Mouse (Mus musculus): ENCODE results near the gene Rexo1. TPM values are rescaled to one million over a fixed set of nuclear protein-coding genes. Genes with fewer than 3 reads are reported as not detected.

Gene Rexo1
- polyA plus RNA-seq, 1 experiment from 2014 or later = 23.6 TPM

GRCm38 (mm10) chr10:80513739-80514138, 47.6 kb downstream of the Rexo1 start:
- Histone ChIP-seq H3K27ac (no peak overlapping the region), H3K9me3 (no peaks in the 10 kb centered on the region), H3K4me3 (replicated peaks) (no peak overlapping the region), H3K36me3 (no peaks in the 10 kb centered on the region), H3K4me2 (replicated peaks) (0 out of 2 replicates have a peak overlapping the region, but pooled peaks have one; percentile 18), H3K4me1 (replicated peaks) (0 out of 2 replicates have a peak, but pooled peaks cover 4% of the 10 kb centered on the region), H3K9ac (no peak overlapping the region), H3K27me3 (replicated peaks) (peaks cover 40% of the 10 kb centered on the region)
- ATAC-seq = no peak
- 13% methylated on average over 19 of the region's 19 CpGs for WGBS

- no peak overlapping the region for H3K9ac ChIP-seq
- no peak overlapping the region for H3K4me3 ChIP-seq (replicated peaks)
- H3K36me3 ChIP-seq = no peaks in the 10 kb centered on the region
- H3K9me3 ChIP-seq = no peaks in the 10 kb centered on the region
- 0 out of 2 replicates have a peak, but pooled peaks cover 4% of the 10 kb centered on the region for H3K4me1 ChIP-seq (replicated peaks)
- 50% methylated on average over 10 of the region's 10 CpGs for WGBS
- no peak overlapping the region for H3K4me2 ChIP-seq (replicated peaks)
- peaks cover 47% of the 10 kb centered on the region for H3K27me3 ChIP-seq (replicated peaks)
- no peak for ATAC-seq
- no peak overlapping the region for H3K27ac ChIP-seq
These were observed 51.1 kb downstream of the Rexo1 start for GRCm38 (mm10) chr10:80510273-80510660.

DNA sequence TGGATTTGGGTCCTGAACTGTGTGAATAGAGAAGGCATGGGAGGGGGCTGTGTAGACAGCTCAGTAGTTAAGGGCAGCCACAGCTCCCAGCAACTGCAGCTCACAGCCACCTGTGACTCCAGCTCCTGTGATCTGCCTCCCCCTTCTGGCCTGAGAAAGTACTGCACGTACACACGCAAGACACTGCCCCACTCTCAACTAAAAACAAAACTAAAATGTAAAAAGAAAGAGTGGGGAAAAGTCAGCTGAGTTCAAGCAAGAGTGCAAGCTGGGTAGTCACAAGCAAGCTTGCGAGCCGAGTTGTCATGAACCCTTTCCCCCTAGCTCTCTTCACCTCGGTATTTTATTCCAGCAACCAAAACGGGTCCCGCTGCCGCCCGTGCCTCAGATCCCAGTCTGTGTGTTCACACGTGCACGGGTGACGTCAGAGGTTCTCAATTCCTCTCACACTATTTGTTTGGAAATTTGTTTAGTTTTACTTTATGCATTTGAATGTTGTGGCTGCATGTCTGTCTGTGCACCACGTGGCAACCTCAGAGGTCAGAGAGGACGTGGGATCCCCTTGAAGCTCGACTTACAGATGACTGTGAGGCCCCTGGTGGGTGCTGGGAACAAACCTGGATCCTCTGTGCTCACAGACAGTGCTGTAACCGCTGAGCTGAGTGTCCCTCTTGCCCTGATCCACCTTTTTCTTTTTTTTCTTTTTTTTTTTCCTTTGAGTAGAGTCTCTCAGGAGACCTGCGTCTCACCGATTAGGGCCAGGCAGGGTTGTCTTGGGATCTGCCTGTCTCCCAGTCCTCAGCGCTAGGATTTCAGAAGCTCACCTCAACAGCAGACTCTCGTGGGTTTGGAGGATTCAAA, 51.7 kb downstream of the Rexo1 start:
- H3K27me3 ChIP-seq (replicated peaks) = peaks cover 45% of the 10 kb centered on the region
- peak overlapping the region; percentile 21; the same call in 1 of the 2 replicates for H3K9ac ChIP-seq
- H3K27ac ChIP-seq = no peak overlapping the region
- H3K4me3 ChIP-seq (replicated peaks) = peak overlapping the region; percentile 28
- H3K4me1 ChIP-seq (replicated peaks) = 0 out of 2 replicates have a peak, but pooled peaks cover 4% of the 10 kb centered on the region
- no peaks in the 10 kb centered on the region for H3K9me3 ChIP-seq
- WGBS = 8% methylated on average over 20 of the region's 20 CpGs
- H3K4me2 ChIP-seq (replicated peaks) = peak overlapping the region; percentile 63
- no peaks in the 10 kb centered on the region for H3K36me3 ChIP-seq
- peak; percentile 86 for ATAC-seq

- Histone ChIP-seq H3K27ac (no peak overlapping the region), H3K27me3 (replicated peaks) (peaks cover 50% of the 10 kb centered on the region)
- under 1% methylated on average over 11 of the region's 11 CpGs for WGBS
These were observed 55.1 kb downstream of the Rexo1 start for GRCm38 (mm10) chr10:80506222-80506621.

GRCm38 (mm10) chr10:80504724-80505123, 56.6 kb downstream of the Rexo1 start:
- Histone ChIP-seq H3K4me1 (replicated peaks) (peaks cover 4% of the 10 kb centered on the region; the same call in 1 of the 2 replicates), H3K4me2 (replicated peaks) (no peak overlapping the region), H3K9me3 (no peaks in the 10 kb centered on the region), H3K4me3 (replicated peaks) (no peak overlapping the region), H3K27me3 (replicated peaks) (peaks cover 57% of the 10 kb centered on the region), H3K27ac (no peak overlapping the region), H3K36me3 (no peaks in the 10 kb centered on the region), H3K9ac (no peak overlapping the region)
- 5% methylated on average over 9 of the region's 9 CpGs for WGBS
- no peak for ATAC-seq

More at GRCm38 (mm10) chr10:80506222-80506621, 55.1 kb downstream of the Rexo1 start:
- Histone ChIP-seq H3K9me3 (no peaks in the 10 kb centered on the region), H3K4me2 (replicated peaks) (no peak overlapping the region), H3K4me3 (replicated peaks) (no peak overlapping the region), H3K9ac (no peak overlapping the region), H3K36me3 (no peaks in the 10 kb centered on the region), H3K4me1 (replicated peaks) (peaks cover 8% of the 10 kb centered on the region; the same call in 1 of the 2 replicates)
- ATAC-seq = peak; percentile 21; the same call in 1 of the 2 replicates

GRCm38 (mm10) chr10:80503599-80504220, 57.6 kb downstream of the Rexo1 start:
- Histone ChIP-seq H3K9ac (no peak overlapping the region), H3K4me2 (replicated peaks) (peak overlapping the region; percentile 34), H3K4me1 (replicated peaks) (peaks cover 4% of the 10 kb centered on the region; the same call in 1 of the 2 replicates), H3K4me3 (replicated peaks) (no peak overlapping the region), H3K9me3 (no peaks in the 10 kb centered on the region), H3K27ac (no peak overlapping the region), H3K36me3 (no peaks in the 10 kb centered on the region), H3K27me3 (replicated peaks) (peaks cover 65% of the 10 kb centered on the region)
- 2% methylated on average over 27 of the region's 27 CpGs for WGBS
- peak; percentile 62 for ATAC-seq

GRCm38 (mm10) chr10:80502819-80503314, 58.5 kb downstream of the Rexo1 start:
- peaks cover 74% of the 10 kb centered on the region for H3K27me3 ChIP-seq (replicated peaks)
- H3K4me1 ChIP-seq (replicated peaks) = peaks cover 4% of the 10 kb centered on the region; the same call in 1 of the 2 replicates
- no peak overlapping the region for H3K9ac ChIP-seq
- no peaks in the 10 kb centered on the region for H3K36me3 ChIP-seq
- WGBS = 6% methylated on average over 22 of the region's 22 CpGs
- no peak overlapping the region for H3K4me2 ChIP-seq (replicated peaks)
- H3K9me3 ChIP-seq = no peaks in the 10 kb centered on the region
- ATAC-seq = no peak
- no peak overlapping the region for H3K27ac ChIP-seq
- H3K4me3 ChIP-seq (replicated peaks) = no peak overlapping the region

GRCm38 (mm10) chr10:80502291-80502690, 59.1 kb downstream of the Rexo1 start:
- ATAC-seq = no peak
- Histone ChIP-seq H3K4me1 (replicated peaks) (peaks cover 4% of the 10 kb centered on the region; the same call in 1 of the 2 replicates), H3K9me3 (no peaks in the 10 kb centered on the region), H3K4me3 (replicated peaks) (no peak overlapping the region), H3K27me3 (replicated peaks) (peaks cover 80% of the 10 kb centered on the region), H3K4me2 (replicated peaks) (no peak overlapping the region), H3K36me3 (no peaks in the 10 kb centered on the region), H3K27ac (no peak overlapping the region), H3K9ac (no peak overlapping the region)
- WGBS = 2% methylated on average over 7 of the region's 7 CpGs

DNA sequence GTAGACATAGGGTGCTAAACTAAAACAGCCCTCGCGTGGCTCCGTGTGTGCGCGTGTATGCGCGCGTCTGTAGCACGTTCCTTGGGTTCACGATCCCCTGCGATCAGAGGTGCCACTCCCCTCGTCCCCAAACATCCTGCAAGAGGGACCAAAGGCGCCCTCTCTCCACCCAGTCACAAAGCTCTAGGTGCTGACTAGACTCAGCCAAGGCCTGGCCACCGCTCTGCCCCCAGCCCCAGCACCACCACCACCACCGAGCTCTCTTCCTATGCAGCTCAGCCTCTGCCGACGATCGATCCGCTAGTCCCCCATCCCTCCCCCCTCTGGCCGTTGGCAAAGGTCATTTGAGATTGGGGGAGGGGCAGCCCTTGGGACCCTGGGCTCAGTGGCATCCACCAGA, 64.9 kb downstream of the Rexo1 start:
- Histone ChIP-seq H3K27me3 (replicated peaks) (peaks cover 97% of the 10 kb centered on the region), H3K9ac (no peak overlapping the region), H3K9me3 (no peaks in the 10 kb centered on the region), H3K4me1 (replicated peaks) (peaks cover 26% of the 10 kb centered on the region), H3K36me3 (no peaks in the 10 kb centered on the region), H3K4me2 (replicated peaks) (0 out of 2 replicates have a peak overlapping the region, but pooled peaks have one; percentile 90), H3K27ac (no peak overlapping the region), H3K4me3 (replicated peaks) (peak overlapping the region; percentile 43; the same call in 1 of the 2 replicates)
- ATAC-seq = no peak
- WGBS = 2% methylated on average over 20 of the region's 20 CpGs

DNA sequence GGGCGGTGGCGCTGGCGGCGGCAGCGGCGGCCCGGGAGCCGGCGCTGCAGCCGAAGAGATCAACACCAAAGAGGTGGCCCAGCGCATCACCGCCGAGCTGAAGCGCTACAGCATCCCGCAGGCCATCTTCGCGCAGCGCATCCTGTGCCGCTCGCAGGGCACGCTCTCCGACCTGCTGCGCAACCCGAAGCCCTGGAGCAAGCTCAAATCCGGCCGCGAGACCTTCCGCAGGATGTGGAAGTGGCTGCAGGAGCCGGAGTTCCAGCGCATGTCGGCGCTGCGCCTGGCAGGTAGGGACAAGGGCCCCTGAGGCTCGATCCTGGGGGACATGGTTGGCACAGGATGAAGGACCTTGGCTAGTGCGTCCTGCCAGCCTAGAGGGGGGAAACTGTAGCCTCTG, 65.5 kb downstream of the Rexo1 start:
- Histone ChIP-seq H3K4me1 (replicated peaks) (peaks cover 28% of the 10 kb centered on the region), H3K27ac (no peak overlapping the region), H3K4me3 (replicated peaks) (peak overlapping the region; percentile 43), H3K36me3 (no peaks in the 10 kb centered on the region), H3K9ac (no peak overlapping the region), H3K9me3 (no peaks in the 10 kb centered on the region), H3K4me2 (replicated peaks) (peak overlapping the region; percentile 90), H3K27me3 (replicated peaks) (peaks cover 97% of the 10 kb centered on the region)
- no peak for ATAC-seq
- WGBS = under 1% methylated on average over 31 of the region's 35 CpGs

GRCm38 (mm10) chr10:80494732-80495131, 66.6 kb downstream of the Rexo1 start, which contains the start of gene Onecut3:
Onecut3 (plus strand) TSS chr10:80494835.
- H3K27ac ChIP-seq = no peak within 1 kb of the TSS
- peak within 1 kb of the TSS; percentile 43 for H3K4me3 ChIP-seq (replicated peaks)
- H3K4me2 ChIP-seq (replicated peaks) = peak within 1 kb of the TSS; percentile 90
- no peaks in the 10 kb centered on the region for H3K36me3 ChIP-seq
- 0% methylated on average over 42 of the region's 42 CpGs for WGBS
- ATAC-seq = peak; percentile 69
- H3K27me3 ChIP-seq (replicated peaks) = peaks cover 97% of the 10 kb centered on the region
- peak within 1 kb of the TSS; percentile 34; the same call in 1 of the 2 replicates for H3K9ac ChIP-seq
- no peaks in the 10 kb centered on the region for H3K9me3 ChIP-seq
- peaks cover 35% of the 10 kb centered on the region for H3K4me1 ChIP-seq (replicated peaks)

Measured in intestine, embryonic 15.5 days (tissue).